Comparison of ENCODE assay signal across 8 mouse cellular contexts in genomic region chr2:150787234-150787771, GRCm38 (mm10). TPM values are rescaled to one million over a fixed set of nuclear protein-coding genes. Genes with fewer than 3 reads are reported as not detected.
A peak's percentile ranks its signal among the peaks of the same experiment; 100 is the strongest.
DNase-seq lines count a peak whose midpoint lies in the region; ATAC-seq and TF ChIP-seq lines count a peak whose summit lies in the region.

No protein-coding gene starts in this region.

- no peak; the same call in 1 of the 2 replicates for TF ChIP-seq CTCF in layer of hippocampus, adult 2 months (conservative IDR thresholded peaks at IDR 0.05)
- no peak for TF ChIP-seq CTCF in forebrain, postnatal 0 days (IDR thresholded peaks at IDR 0.05; ENCODE audit: low read depth)

- no peak for DNase-seq in layer of hippocampus, adult 2 months (ENCODE audit: low spot score in 2 of 2)
- no peak for DNase-seq in layer of hippocampus, adult 11-12 months (ENCODE audit: low spot score)
- DNase-seq in R1 (ENCODE audit: low read depth, low spot score), result peak; percentile 51
- DNase-seq in forebrain, postnatal 0 days, result peak; percentile 41
- DNase-seq in T-cell, adult 2 months (ENCODE audit: low spot score), result no peak
- DNase-seq in urinary bladder, postnatal 25 days (ENCODE audit: low spot score), result no peak

- H3K9me3 ChIP-seq in forebrain, postnatal 0 days (ENCODE audit: low read length), result no peaks in the 10 kb centered on the region
- no peaks in the 10 kb centered on the region for H3K9me3 ChIP-seq in limb, embryonic 13.5 days
- H3K9me3 ChIP-seq in neural tube, embryonic 14.5 days (ENCODE audit: control insufficient read depth, low read length), result no peaks in the 10 kb centered on the region

- H3K27me3 ChIP-seq in forebrain, postnatal 0 days (ENCODE audit: insufficient read depth, low read length), result no peaks in the 10 kb centered on the region
- H3K27me3 ChIP-seq in limb, embryonic 13.5 days, result no peaks in the 10 kb centered on the region
- H3K27me3 ChIP-seq in neural tube, embryonic 14.5 days (ENCODE audit: control insufficient read depth, insufficient read depth, low read length), result no peaks in the 10 kb centered on the region

- peak; percentile 42 for ATAC-seq in forebrain, postnatal 0 days
- peak; percentile 9 for ATAC-seq in limb, embryonic 13.5 days (ENCODE audit: low FRiP score, low read depth)
- ATAC-seq in neural tube, embryonic 14.5 days (ENCODE audit: low read depth), result peak; percentile 62

- WGBS in forebrain, postnatal 0 days, result 2% methylated on average over 23 of the region's 23 CpGs
- WGBS in limb, embryonic 13.5 days, result under 1% methylated on average over 23 of the region's 23 CpGs
- under 1% methylated on average over 23 of the region's 23 CpGs for WGBS in neural tube, embryonic 14.5 days

- H3K4me3 ChIP-seq in layer of hippocampus, adult 2 months, result peak overlapping the region; percentile 99
- peak overlapping the region; percentile 88 for H3K4me3 ChIP-seq in forebrain, postnatal 0 days (ENCODE audit: low read depth, low read length)
- H3K4me3 ChIP-seq in limb, embryonic 13.5 days, result peak overlapping the region; percentile 85
- H3K4me3 ChIP-seq in neural tube, embryonic 14.5 days (ENCODE audit: low read depth, low read length), result peak overlapping the region; percentile 68

- no peaks in the 10 kb centered on the region; the same call in 1 of the 2 replicates for H3K36me3 ChIP-seq in forebrain, postnatal 0 days (ENCODE audit: insufficient read depth)
- peaks cover 9% of the 10 kb centered on the region for H3K36me3 ChIP-seq in limb, embryonic 13.5 days
- H3K36me3 ChIP-seq in neural tube, embryonic 14.5 days (ENCODE audit: control insufficient read depth, insufficient read depth, low read length), result no peaks in the 10 kb centered on the region

- peak overlapping the region; percentile 83 for H3K4me2 ChIP-seq in forebrain, postnatal 0 days (ENCODE audit: low read depth)
- peak overlapping the region; percentile 83 for H3K4me2 ChIP-seq in limb, embryonic 13.5 days (replicated peaks)
- peak overlapping the region; percentile 80 for H3K4me2 ChIP-seq in neural tube, embryonic 14.5 days (ENCODE audit: low read depth, low read length)

- H3K27ac ChIP-seq in layer of hippocampus, adult 2 months, result peak overlapping the region; percentile 94
- no peak overlapping the region for H3K27ac ChIP-seq in forebrain, postnatal 0 days (ENCODE audit: low read depth, low read length)
- H3K27ac ChIP-seq in limb, embryonic 13.5 days, result peak overlapping the region; percentile 48; the same call in 1 of the 2 replicates
- H3K27ac ChIP-seq in neural tube, embryonic 14.5 days (ENCODE audit: low read depth, low read length), result peak overlapping the region; percentile 44

- H3K9ac ChIP-seq in forebrain, postnatal 0 days, result peak overlapping the region; percentile 70
- peak overlapping the region; percentile 75 for H3K9ac ChIP-seq in limb, embryonic 13.5 days
- peak overlapping the region; percentile 53 for H3K9ac ChIP-seq in neural tube, embryonic 14.5 days (replicated peaks; ENCODE audit: low read depth, low read length)

- peaks cover 12% of the 10 kb centered on the region for H3K4me1 ChIP-seq in forebrain, postnatal 0 days (ENCODE audit: insufficient read depth)
- H3K4me1 ChIP-seq in limb, embryonic 13.5 days, result peaks cover 36% of the 10 kb centered on the region
- H3K4me1 ChIP-seq in neural tube, embryonic 14.5 days (ENCODE audit: control insufficient read depth, insufficient read depth, low read length), result peaks cover 8% of the 10 kb centered on the region; the same call in 1 of the 2 replicates

RNA-seq across cellular contexts. Expression of gene Pygb, which starts 0.8 kb away (rescaled TPM):
- 100 to 1,000 TPM; 203 to 212 TPM for total RNA-seq in layer of hippocampus, adult 2 months (2021)
- total RNA-seq in forebrain, postnatal 0 days (2014; rRNA removed), result 146 and 174 TPM in 2 replicates
- polyA plus RNA-seq in forebrain, postnatal 0 days (2015; fragmentation: Nextera tagmentation; extraction: Ambion mirVana), result 81.3 and 102 TPM in 2 replicates
- 95.7 and 107 TPM in 2 replicates for polyA plus RNA-seq in limb, embryonic 13.5 days (2015; fragmentation: Nextera tagmentation; extraction: Ambion mirVana)
- polyA plus RNA-seq in neural tube, embryonic 14.5 days (2014; fragmentation: Nextera tagmentation; extraction: Ambion mirVana), result 77.7 and 113 TPM in 2 replicates

RNA-seq across cellular contexts. Expression of gene Entpd6, which starts 38.5 kb away (rescaled TPM):
- 10 to 100 TPM; 65.5 to 68.9 TPM for total RNA-seq in layer of hippocampus, adult 2 months (2021)
- total RNA-seq in forebrain, postnatal 0 days (2014; rRNA removed), result 74.3 and 93.6 TPM in 2 replicates
- polyA plus RNA-seq in forebrain, postnatal 0 days (2015; fragmentation: Nextera tagmentation; extraction: Ambion mirVana), result 57.7 and 76.0 TPM in 2 replicates
- polyA plus RNA-seq in limb, embryonic 13.5 days (2015; fragmentation: Nextera tagmentation; extraction: Ambion mirVana), result 29.3 and 29.9 TPM in 2 replicates
- polyA plus RNA-seq in neural tube, embryonic 14.5 days (2014; fragmentation: Nextera tagmentation; extraction: Ambion mirVana), result 56.8 and 64.6 TPM in 2 replicates

Comparison
In these comparisons a context has a peak if more than half of its experiments do, and no peak if none do; other contexts are left out.
1. DNase-seq: peak in R1 (single experiment) and forebrain, postnatal 0 days (single experiment); none in layer of hippocampus, adult 2 months (0 of 2), layer of hippocampus, adult 11-12 months (single experiment), T-cell, adult 2 months (single experiment) and urinary bladder, postnatal 25 days (single experiment).
2. ATAC-seq: peak in every context shown above with its lines; median percentile 62 in neural tube, embryonic 14.5 days; 42 in forebrain, postnatal 0 days; 9 in limb, embryonic 13.5 days.
3. Peak in every context shown above with its lines, with median percentiles within 50 percentile points of each other: H3K4me3 ChIP-seq, H3K4me2 ChIP-seq and H3K9ac ChIP-seq.